Mouse (Mus musculus) heart, embryonic 11.5 days (tissue): ENCODE measurements at regions not wholly inside any gene's neighbourhood (a gene's known extent, or its start where the extent isn't known, plus 50 kb on each side); places are given as distances from the start of the nearest gene placed in this dataset.
"Not testable (repeated sequence)": the region's sequence is repeated elsewhere in the genome, so short reads cannot be mapped to it uniquely, and the experiment has no call there.

ENCODE experiments used
- ATAC-seq: fragments of 200-750 bp; cut with Nextera tagmentation; replicated peaks from 2 replicates; pipeline ENCODE4 v1.8.0; 2017; ENCODE audit warnings: moderate library complexity; ENCODE audit not compliant: insufficient number of reproducible peaks, low FRiP score, low TSS enrichment
- H3K27ac ChIP-seq: fragments of 300-500 bp; sonication (generic); 2 replicates; pipeline ENCODE4 v1.5.1; 2014; ENCODE audit warnings: mild to moderate bottlenecking, low read depth, low read length
- H3K27me3 ChIP-seq: fragments of 300-500 bp; sonication (generic); 2 replicates; pipeline ENCODE4 v1.6.1; 2014; ENCODE audit warnings: mild to moderate bottlenecking, low read length, mixed read lengths; ENCODE audit not compliant: control insufficient read depth, insufficient read depth
- H3K36me3 ChIP-seq: fragments of 300-500 bp; sonication (generic); 2 replicates; pipeline ENCODE4 v1.6.1; 2014; ENCODE audit warnings: mild to moderate bottlenecking, low read length, moderate library complexity, mixed read lengths; ENCODE audit not compliant: control insufficient read depth, insufficient read depth
- H3K4me1 ChIP-seq: fragments of 300-500 bp; sonication (generic); 2 replicates; pipeline ENCODE4 v1.6.1; 2014; ENCODE audit warnings: low read length; ENCODE audit not compliant: control insufficient read depth, insufficient read depth
- H3K4me2 ChIP-seq: fragments of 300-500 bp; sonication (generic); 2 replicates; pipeline ENCODE4 v1.6.1; 2014; ENCODE audit warnings: mild to moderate bottlenecking, moderate library complexity
- H3K4me3 ChIP-seq: fragments of 300-500 bp; sonication (generic); 2 replicates; pipeline ENCODE4 v1.5.1; 2014; ENCODE audit warnings: low read depth, low read length
- H3K9ac ChIP-seq: fragments of 300-500 bp; sonication (generic); 2 replicates; pipeline ENCODE4 v1.6.1; 2014; ENCODE audit warnings: mild to moderate bottlenecking, low read depth, low read length, moderate library complexity
- H3K9me3 ChIP-seq: fragments of 300-500 bp; sonication (generic); replicated peaks from 2 replicates; pipeline ENCODE4 v1.6.1; 2016; ENCODE audit warnings: low read length; ENCODE audit not compliant: control insufficient read depth
- WGBS: fragments of 180-500 bp; shearing (Covaris S2); extraction: QIAGEN DNeasy Blood & Tissue Kit; methylation state at CpG from one replicate; pipeline ENCODE4 v1.1.7; 2014; ENCODE audit not compliant: insufficient replicate concordance; 5-methylcytosine and 5-hydroxymethylcytosine counted together

DNA sequence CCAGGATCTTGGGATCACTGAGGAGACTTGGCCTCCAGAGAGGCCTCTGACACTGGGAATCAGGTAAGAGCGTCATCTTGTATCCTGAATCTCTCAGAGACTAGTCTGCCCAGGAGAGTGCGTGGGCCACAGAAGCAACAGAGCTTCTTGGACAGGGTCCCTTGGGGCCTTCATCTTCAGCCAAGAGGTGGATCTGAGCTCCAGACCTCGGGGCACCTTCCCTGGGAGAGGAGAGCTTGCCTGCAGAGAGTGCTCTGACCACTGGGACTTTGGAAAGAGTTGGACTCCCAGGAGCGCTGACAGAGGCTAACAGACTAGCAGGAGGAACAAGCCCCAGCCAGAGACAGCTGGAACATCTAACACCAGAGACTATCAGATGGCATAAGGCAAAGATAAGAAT, 73.9 kb upstream of the Gm15319 start:
- H3K9me3 ChIP-seq, H3K4me1 ChIP-seq, H3K9ac ChIP-seq, ATAC-seq, H3K27ac ChIP-seq, H3K4me3 ChIP-seq, H3K36me3 ChIP-seq, H3K27me3 ChIP-seq, H3K4me2 ChIP-seq: not testable (repeated sequence)
- WGBS = 67% methylated on average over 4 of the region's 4 CpGs

DNA sequence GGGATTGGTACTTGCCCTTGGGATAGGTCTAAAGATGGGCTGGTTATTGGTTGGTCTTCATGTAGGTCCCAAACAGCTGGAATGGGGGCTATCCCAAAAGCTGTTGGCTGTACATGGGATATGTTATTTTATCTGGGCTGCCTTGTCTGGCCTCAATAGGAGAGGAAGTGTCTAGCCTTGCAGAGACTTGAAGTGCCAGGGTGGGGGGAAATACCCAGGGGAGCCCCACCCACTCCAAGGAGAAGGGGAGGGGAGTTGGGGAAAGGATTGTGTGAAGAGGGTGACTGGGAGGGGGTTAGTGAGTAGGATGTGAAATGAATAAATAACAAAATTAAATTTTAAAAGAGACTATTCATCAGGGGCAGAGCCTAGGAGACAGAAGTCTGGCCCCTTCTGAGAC, 70.2 kb upstream of the Gm15319 start:
- not testable (repeated sequence) for H3K9me3 ChIP-seq, H3K27me3 ChIP-seq, H3K36me3 ChIP-seq, H3K4me1 ChIP-seq, H3K27ac ChIP-seq, H3K9ac ChIP-seq, ATAC-seq, H3K4me2 ChIP-seq, H3K4me3 ChIP-seq

GRCm38 (mm10) chr8:20429469-20429868, 66.5 kb upstream of the Gm15319 start:
- not testable (repeated sequence) for ATAC-seq

GRCm38 (mm10) chr8:20424903-20425222, 61.9 kb upstream of the Gm15319 start:
- not testable (repeated sequence) for H3K9ac ChIP-seq, H3K36me3 ChIP-seq, H3K4me2 ChIP-seq, H3K27ac ChIP-seq, H3K9me3 ChIP-seq, ATAC-seq, H3K27me3 ChIP-seq, H3K4me1 ChIP-seq
- WGBS = 24% methylated on average over 3 of the region's 3 CpGs
- H3K4me3 ChIP-seq = peak overlapping the region; percentile 54

More at GRCm38 (mm10) chr8:20429469-20429868, 66.5 kb upstream of the Gm15319 start:
- not testable (repeated sequence) for H3K4me3 ChIP-seq, H3K4me2 ChIP-seq, H3K27ac ChIP-seq, H3K27me3 ChIP-seq, H3K4me1 ChIP-seq, H3K9ac ChIP-seq, H3K36me3 ChIP-seq, H3K9me3 ChIP-seq
- WGBS = 59% methylated on average over 3 of the region's 4 CpGs

DNA sequence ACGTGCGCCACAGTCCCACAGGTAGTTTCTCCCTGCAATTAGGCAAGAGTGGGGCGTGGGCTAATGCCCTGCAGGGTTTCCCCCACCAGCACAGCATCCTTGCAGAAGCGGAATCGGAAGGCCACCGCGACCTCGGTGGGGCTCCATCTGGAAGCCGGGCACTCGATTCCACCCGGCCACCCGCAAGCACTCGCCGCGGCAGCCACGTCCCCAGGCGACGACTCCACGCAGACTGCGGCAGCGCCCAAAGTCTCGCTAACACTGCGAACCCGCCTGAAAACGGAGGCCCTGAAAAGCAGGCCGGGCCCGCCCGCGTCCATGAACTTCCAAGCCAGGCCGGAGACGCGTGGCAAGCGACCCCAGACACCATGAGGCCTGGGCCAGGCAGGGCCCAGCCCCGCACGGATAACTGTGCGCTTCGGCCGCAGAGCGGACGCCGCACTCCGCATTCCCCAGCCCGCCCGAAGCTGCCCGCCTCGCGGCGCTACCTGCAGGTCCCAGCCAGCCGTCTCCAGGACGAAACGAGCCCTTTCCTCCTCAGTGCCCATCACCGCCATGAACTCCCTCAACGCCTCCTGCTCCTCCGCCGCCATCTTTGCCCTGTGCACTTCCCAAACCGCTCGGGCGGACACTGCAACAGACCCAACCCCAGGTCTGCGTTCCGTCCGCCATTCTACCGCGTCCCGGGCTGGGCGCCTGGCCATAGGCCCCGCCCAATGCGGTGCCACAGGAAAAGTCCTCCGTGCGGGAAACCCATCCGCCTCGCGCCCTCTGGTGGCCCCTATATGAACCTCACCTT, 61.3 kb upstream of the Gm15319 start:
- peak; percentile 94 for ATAC-seq
- peak overlapping the region; percentile 34 for H3K4me2 ChIP-seq
- H3K27me3 ChIP-seq, H3K27ac ChIP-seq, H3K9me3 ChIP-seq, H3K4me1 ChIP-seq, H3K36me3 ChIP-seq: not testable (repeated sequence)
- H3K4me3 ChIP-seq = peak overlapping the region; percentile 54
- WGBS = 3% methylated on average over 65 of the region's 72 CpGs
- peak overlapping the region; percentile 76 for H3K9ac ChIP-seq

- ATAC-seq, H3K4me1 ChIP-seq, H3K4me2 ChIP-seq, H3K27ac ChIP-seq, H3K27me3 ChIP-seq, H3K4me3 ChIP-seq, H3K9ac ChIP-seq, H3K36me3 ChIP-seq, H3K9me3 ChIP-seq: not testable (repeated sequence)
Measured at GRCm38 (mm10) chr8:20420807-20421206, 57.8 kb upstream of the Gm15319 start.
